In the genomic region with DNA sequence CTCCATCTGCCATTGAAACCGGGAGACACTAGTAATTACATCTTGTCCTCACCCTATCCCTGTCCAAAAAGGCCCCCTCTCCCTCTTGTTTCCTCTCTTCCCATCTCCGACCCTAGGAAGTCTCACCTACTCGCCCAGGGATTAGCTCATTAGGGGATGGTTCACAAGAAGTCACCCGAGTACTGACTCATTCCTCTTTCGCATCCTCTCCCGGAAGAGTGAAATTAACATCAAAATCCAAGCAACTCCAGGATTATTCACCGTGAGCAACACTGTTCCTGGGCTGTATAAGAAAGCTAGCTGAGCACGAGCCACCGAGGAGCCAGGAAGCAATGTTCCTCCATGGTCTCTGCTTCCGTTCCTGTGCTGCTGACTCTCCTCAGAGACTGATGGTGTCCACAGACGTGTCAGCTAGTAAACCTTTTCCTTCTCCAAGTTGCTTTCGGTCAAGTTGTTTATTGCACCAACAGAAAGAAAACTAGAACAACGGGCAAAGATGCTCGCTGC, we compare ENCODE assay signal across 23 mouse cellular contexts. TPM values are rescaled to one million over a fixed set of nuclear protein-coding genes. Genes with fewer than 3 reads are reported as not detected.
"Had no signal": no experiment of that assay in that cellular context is flagged by ENCODE, and none has a peak within 500 bp of the region (broad histone marks: within the 10 kb centered on the region; RNA-seq: fewer than 3 reads in every experiment).

No protein-coding gene starts in this region.

- H3K27ac ChIP-seq: kidney, embryonic 15.5 days; left cerebral cortex, adult 2 months; liver, embryonic 14.5 days; macrophage; midbrain, embryonic 12.5 days; midbrain, embryonic 15.5 days; stomach, postnatal 0 days had no signal

- H3K4me3 ChIP-seq: kidney, embryonic 15.5 days; left cerebral cortex, adult 2 months; midbrain, embryonic 12.5 days; midbrain, embryonic 15.5 days had no signal

- DNase-seq: kidney, adult 2 months; kidney, postnatal 10 days; kidney, postnatal 36 days; layer of hippocampus, postnatal 36 days; liver, postnatal 0 days; lung, embryonic 14.5 days; thymus, adult 2 months; thymus, postnatal 14 days had no signal

- H3K9ac ChIP-seq: kidney, embryonic 15.5 days; liver, embryonic 14.5 days; liver, postnatal 0 days; lung, embryonic 14.5 days; midbrain, embryonic 12.5 days; midbrain, embryonic 15.5 days had no signal

- H3K27me3 ChIP-seq: kidney, embryonic 15.5 days; midbrain, embryonic 12.5 days; midbrain, embryonic 15.5 days had no signal

- H3K4me2 ChIP-seq: kidney, embryonic 15.5 days; lung, embryonic 14.5 days; midbrain, embryonic 12.5 days; midbrain, embryonic 15.5 days had no signal

- H3K4me1 ChIP-seq: kidney, embryonic 15.5 days; midbrain, embryonic 12.5 days; midbrain, embryonic 15.5 days had no signal

- H3K9me3 ChIP-seq: kidney, embryonic 15.5 days; midbrain, embryonic 12.5 days; midbrain, embryonic 15.5 days had no signal

- ATAC-seq: liver, postnatal 0 days; lung, postnatal 0 days; midbrain, embryonic 15.5 days had no signal

- H3K36me3 ChIP-seq: kidney, embryonic 15.5 days; midbrain, embryonic 12.5 days; midbrain, embryonic 15.5 days had no signal

RNA-seq across cellular contexts. Expression of gene Shank3, which starts 10.8 kb away (rescaled TPM):
- polyA plus RNA-seq: macrophage had no signal

RNA-seq across cellular contexts. Expression of gene Mapk8ip2, which starts 35.0 kb away (rescaled TPM):
- total RNA-seq: liver, adult 2 months; megakaryocyte, adult 5-6 weeks had no signal
- polyA plus RNA-seq: liver, postnatal 0 days; macrophage had no signal

RNA-seq across cellular contexts. Expression of gene Gm44502, which starts 59.2 kb away (rescaled TPM):
- total RNA-seq: layer of hippocampus, adult 8-10 months; layer of hippocampus, postnatal 10 days; left cerebral cortex, adult 2 months; left cerebral cortex, postnatal 10 days; liver, adult 2 months had no signal
- polyA plus RNA-seq: kidney, embryonic 15.5 days; limb, embryonic 11.5 days; liver, postnatal 0 days; lung, embryonic 14.5 days; lung, postnatal 0 days; macrophage; midbrain, embryonic 12.5 days; midbrain, embryonic 15.5 days; stomach, embryonic 14.5 days; stomach, postnatal 0 days had no signal
